Mouse (Mus musculus) hindbrain, embryonic 14.5 days (tissue): ENCODE measurements around the gene 1110059G10Rik. TPM values are rescaled to one million over a fixed set of nuclear protein-coding genes. Genes with fewer than 3 reads are reported as not detected.

ENCODE experiments used
- ATAC-seq: fragments of 200-750 bp; cut with Nextera tagmentation; 2 replicates; pipeline ENCODE4 v1.8.0; 2017; ENCODE audit warnings: moderate number of reproducible peaks, mild to moderate bottlenecking, moderate TSS enrichment, moderate library complexity; ENCODE audit not compliant: low FRiP score
- DNase-seq: peaks from one replicate; pipeline ENCODE4 v3.0.0-alpha.2; 2015; ENCODE audit warnings: low spot score
- H3K27ac ChIP-seq: fragments of 300-500 bp; sonication (generic); 2 replicates; pipeline ENCODE4 v1.5.1; 2014; ENCODE audit warnings: mild to moderate bottlenecking, moderate library complexity
- H3K27me3 ChIP-seq: fragments of 300-500 bp; sonication (generic); 2 replicates; pipeline ENCODE4 v1.6.1; 2014; ENCODE audit warnings: mild to moderate bottlenecking, low read length, mixed read lengths; ENCODE audit not compliant: control insufficient read depth, insufficient read depth
- H3K36me3 ChIP-seq: fragments of 300-500 bp; sonication (generic); replicated peaks from 2 replicates; pipeline ENCODE4 v1.6.1; 2014; ENCODE audit not compliant: control insufficient read depth, insufficient read depth
- H3K4me1 ChIP-seq: fragments of 300-500 bp; sonication (generic); replicated peaks from 2 replicates; pipeline ENCODE4 v1.6.1; 2014; ENCODE audit warnings: antibody characterized with exemption, low read length, mixed read lengths; ENCODE audit not compliant: control insufficient read depth, insufficient read depth
- H3K4me2 ChIP-seq: fragments of 300-500 bp; sonication (generic); replicated peaks from 2 replicates; pipeline ENCODE4 v1.6.1; 2014; ENCODE audit warnings: mild to moderate bottlenecking, moderate library complexity
- H3K4me3 ChIP-seq: fragments of 300-500 bp; sonication (generic); replicated peaks from 2 replicates; pipeline ENCODE4 v1.5.1; 2014; ENCODE audit warnings: mild to moderate bottlenecking, low read length
- H3K9ac ChIP-seq: fragments of 300-500 bp; sonication (generic); 2 replicates; pipeline ENCODE4 v1.6.1; 2014
- H3K9me3 ChIP-seq: fragments of 300-500 bp; sonication (generic); 2 replicates; pipeline ENCODE4 v1.6.1; 2016; ENCODE audit warnings: low read length; ENCODE audit not compliant: control insufficient read depth
- WGBS: fragments of 180-500 bp; shearing (Covaris S2); extraction: QIAGEN DNeasy Blood & Tissue Kit; methylation state at CpG from one replicate; pipeline ENCODE4 v1.1.7; 2014; 5-methylcytosine and 5-hydroxymethylcytosine counted together
- polyA plus RNA-seq: library from polyadenylated mRNA; unstranded; fragments of >200 nt; fragmentation: Nextera tagmentation; extraction: Ambion mirVana; gene quantifications from 2 replicates; pipeline ENCODE4 v1.2.1, GENCODE M21; 2014

Gene 1110059G10Rik
- polyA plus RNA-seq = 32.3 and 33.9 TPM in 2 replicates

DNA sequence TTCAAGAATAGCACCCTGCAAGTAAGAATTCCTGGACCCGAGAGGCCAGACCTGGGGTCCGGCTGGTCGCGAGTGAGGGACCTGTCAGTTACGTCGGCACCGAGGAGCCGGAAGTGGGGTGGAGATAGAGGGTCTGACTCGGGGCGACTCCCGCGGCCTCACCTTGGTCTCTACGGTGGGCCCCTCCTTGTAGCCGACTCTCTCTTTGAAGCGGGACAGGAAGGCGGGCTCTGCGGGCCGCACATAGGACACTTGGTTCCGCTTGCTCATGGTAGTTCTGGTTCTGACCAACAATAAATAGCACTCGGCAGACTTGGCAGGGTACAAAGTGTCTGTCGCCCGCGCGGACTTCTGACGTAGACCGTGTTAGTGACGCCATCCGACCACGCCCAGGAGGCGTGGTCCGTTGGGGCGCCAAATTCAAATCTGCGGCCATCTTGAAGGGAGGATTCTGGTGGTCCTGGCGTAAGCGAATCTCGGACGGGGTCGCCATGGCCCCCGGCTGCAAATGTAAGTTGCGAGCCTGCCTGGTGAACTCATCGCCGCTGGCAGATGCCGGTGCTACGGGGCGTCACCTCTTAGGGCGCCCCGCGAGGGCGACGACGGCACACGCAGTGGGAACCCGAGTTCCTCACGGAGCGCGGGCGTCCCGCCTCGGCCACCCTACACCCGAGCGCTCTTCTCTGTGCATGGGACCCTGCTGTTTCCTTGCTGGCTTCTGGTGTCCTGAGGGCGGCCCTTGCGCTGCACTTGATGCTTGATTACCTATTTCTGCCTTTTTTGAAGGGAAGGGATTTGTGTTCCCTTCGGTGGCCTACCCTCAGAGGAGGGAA lies at the start of gene 1110059G10Rik, which contains the start of gene Kif15:
Gene 1110059G10Rik, minus strand, starts transcription at position 358 of the 833 bp plus-strand sequence.
Gene Kif15, plus strand, starts transcription at position 404 of the 833 bp plus-strand sequence.
- peaks cover 23% of the 10 kb centered on the region for H3K36me3 ChIP-seq
- H3K4me2 ChIP-seq = peak within 1 kb of the TSS; percentile 91
- WGBS = under 1% methylated on average over 64 of the region's 64 CpGs
- H3K4me1 ChIP-seq = peaks cover 7% of the 10 kb centered on the region; the same call in 1 of the 2 replicates
- H3K27ac ChIP-seq = peak within 1 kb of the TSS; percentile 78
- no peaks in the 10 kb centered on the region for H3K27me3 ChIP-seq
- ATAC-seq (peak; percentile 97), DNase-seq (peak; percentile 97)
- peak within 1 kb of the TSS; percentile 69 for H3K4me3 ChIP-seq
- H3K9ac ChIP-seq = peak within 1 kb of the TSS; percentile 80
- H3K9me3 ChIP-seq = no peaks in the 10 kb centered on the region

DNA sequence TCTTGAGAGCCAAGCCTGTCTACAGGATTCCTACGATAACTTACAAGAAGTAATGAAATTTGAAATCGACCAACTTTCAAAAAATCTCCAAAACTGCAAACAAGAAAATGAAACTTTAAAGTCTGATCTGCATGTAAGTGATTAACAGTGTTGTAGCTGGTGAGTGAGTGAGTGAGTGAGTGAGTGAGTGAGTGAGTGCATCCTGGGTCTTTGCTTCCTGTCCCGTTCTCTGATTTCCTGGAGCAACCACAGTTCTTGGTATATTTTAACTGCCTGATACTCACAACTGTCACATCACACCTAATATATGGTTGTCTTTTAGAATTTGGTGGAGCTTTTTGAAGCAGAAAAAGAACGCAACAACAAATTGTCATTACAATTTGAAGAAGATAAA lies 48.4 kb upstream of the 1110059G10Rik start:
- Histone ChIP-seq H3K9me3 (no peaks in the 10 kb centered on the region), H3K27ac (no peak overlapping the region), H3K4me2 (no peak overlapping the region), H3K4me3 (no peak overlapping the region), H3K4me1 (no peaks in the 10 kb centered on the region), H3K36me3 (peaks cover 9% of the 10 kb centered on the region; the same call in 1 of the 2 replicates), H3K27me3 (no peaks in the 10 kb centered on the region), H3K9ac (no peak overlapping the region)
- WGBS = 97% methylated on average over 4 of the region's 4 CpGs
- DNase-seq (no peak), ATAC-seq (no peak)

DNA sequence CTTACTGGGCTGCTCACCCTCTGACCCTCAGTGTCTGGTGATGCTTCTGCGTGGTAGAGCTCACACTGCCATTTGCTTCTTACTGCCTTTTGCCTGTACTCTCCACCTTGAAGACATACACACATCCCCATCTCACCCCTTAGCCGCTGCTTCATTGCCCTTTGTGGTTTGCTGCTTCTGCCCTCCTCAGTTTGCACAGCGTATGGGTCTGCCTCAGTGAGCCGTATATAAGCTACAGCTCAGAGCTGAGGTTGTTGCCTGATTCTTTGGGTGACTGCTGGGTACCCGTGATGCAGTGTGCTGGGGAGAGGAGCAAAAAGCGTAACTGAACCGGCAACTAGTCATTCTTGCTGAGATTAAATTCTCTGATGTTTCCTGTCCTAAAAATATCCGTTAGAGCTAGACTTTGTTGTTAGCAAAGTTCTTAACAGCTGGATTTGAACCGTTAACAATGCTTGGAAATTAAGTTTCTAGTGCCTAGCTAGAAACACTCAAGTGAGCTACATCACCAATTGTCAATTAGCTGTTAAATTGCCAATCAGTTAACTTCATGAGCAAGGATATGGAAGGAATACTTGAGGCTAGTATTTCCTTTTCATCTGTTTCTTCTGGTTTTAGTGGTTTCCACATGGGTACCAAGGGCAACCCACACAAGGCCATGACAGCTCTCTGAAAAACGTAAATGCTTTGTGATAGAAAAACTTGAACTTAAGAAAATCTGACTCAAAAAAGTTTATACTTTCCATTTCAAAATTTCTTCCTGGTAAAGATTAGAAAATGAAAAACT lies 47.8 kb upstream of the 1110059G10Rik start:
- no peaks in the 10 kb centered on the region for H3K4me1 ChIP-seq
- no peaks in the 10 kb centered on the region for H3K9me3 ChIP-seq
- H3K4me3 ChIP-seq = no peak overlapping the region
- peaks cover 9% of the 10 kb centered on the region; the same call in 1 of the 2 replicates for H3K36me3 ChIP-seq
- no peaks in the 10 kb centered on the region for H3K27me3 ChIP-seq
- no peak for ATAC-seq
- no peak overlapping the region for H3K9ac ChIP-seq
- DNase-seq = no peak
- WGBS = 97% methylated on average over 10 of the region's 10 CpGs
- H3K4me2 ChIP-seq = no peak overlapping the region
- no peak overlapping the region for H3K27ac ChIP-seq

DNA sequence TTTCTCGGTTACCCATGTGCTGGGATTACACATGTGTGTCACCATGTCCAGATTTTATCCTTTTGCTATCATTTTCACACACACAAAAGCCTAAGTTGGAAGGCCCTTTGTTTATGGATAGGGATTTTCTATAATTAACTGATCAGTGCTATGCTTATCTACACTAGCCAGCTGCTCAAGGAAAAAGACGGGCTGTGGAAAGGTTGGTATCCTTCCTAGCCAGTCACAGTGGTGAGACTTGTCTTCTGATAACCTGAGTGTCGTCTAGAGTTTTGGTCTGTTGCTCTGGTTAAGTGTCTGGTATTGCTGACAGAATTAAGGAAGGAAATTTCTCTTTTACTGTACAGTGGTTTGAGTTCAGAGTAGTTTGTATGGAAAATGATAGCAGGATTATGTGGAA lies 21.9 kb downstream of the 1110059G10Rik start:
- 96% methylated on average over 3 of the region's 3 CpGs for WGBS
- peaks cover 88% of the 10 kb centered on the region for H3K36me3 ChIP-seq
- no peak overlapping the region for H3K4me3 ChIP-seq
- no peak overlapping the region for H3K4me2 ChIP-seq
- DNase-seq (no peak), ATAC-seq (no peak)
- H3K4me1 ChIP-seq = peaks cover under 1% of the 10 kb centered on the region; the same call in 1 of the 2 replicates
- H3K27me3 ChIP-seq = no peaks in the 10 kb centered on the region
- H3K27ac ChIP-seq = no peak overlapping the region
- no peaks in the 10 kb centered on the region for H3K9me3 ChIP-seq
- H3K9ac ChIP-seq = no peak overlapping the region

DNA sequence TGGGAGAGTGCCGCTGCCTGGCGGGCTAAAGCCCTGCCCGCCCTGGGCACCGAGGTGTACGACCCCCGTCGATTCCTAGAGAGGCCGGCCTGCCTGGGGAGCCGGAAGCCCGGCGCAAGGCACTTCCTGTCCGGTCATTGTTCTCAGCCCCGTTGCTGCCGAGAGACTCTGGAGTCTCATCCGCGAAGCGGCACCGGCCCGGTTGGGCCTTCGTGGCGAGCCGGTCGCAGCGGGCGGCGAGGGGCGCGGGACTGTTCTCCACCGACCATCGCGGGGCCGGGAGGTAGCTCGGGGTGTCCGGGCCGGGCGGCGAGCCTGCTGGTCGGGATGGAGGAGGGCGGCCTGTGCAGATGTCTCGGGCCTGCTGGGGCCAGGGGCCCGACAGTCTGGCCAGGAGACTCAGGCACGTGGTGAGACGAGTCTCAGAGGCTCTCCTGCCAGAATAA lies 27.8 kb downstream of the 1110059G10Rik start, which contains the start of gene Zfp105:
Gene Zfp105, plus strand, starts transcription at position 137 of the 446 bp plus-strand sequence.
- Histone ChIP-seq H3K4me3 (peak within 1 kb of the TSS; percentile 85), H3K27me3 (peaks cover 4% of the 10 kb centered on the region; the same call in 1 of the 2 replicates), H3K36me3 (peaks cover 32% of the 10 kb centered on the region), H3K9me3 (no peaks in the 10 kb centered on the region), H3K27ac (peak within 1 kb of the TSS; percentile 86), H3K4me2 (peak within 1 kb of the TSS; percentile 77), H3K9ac (peak within 1 kb of the TSS; percentile 99), H3K4me1 (peaks cover 6% of the 10 kb centered on the region; the same call in 1 of the 2 replicates)
- ATAC-seq (peak; percentile 99), DNase-seq (peak; percentile 80)
- under 1% methylated on average over 43 of the region's 43 CpGs for WGBS

DNA sequence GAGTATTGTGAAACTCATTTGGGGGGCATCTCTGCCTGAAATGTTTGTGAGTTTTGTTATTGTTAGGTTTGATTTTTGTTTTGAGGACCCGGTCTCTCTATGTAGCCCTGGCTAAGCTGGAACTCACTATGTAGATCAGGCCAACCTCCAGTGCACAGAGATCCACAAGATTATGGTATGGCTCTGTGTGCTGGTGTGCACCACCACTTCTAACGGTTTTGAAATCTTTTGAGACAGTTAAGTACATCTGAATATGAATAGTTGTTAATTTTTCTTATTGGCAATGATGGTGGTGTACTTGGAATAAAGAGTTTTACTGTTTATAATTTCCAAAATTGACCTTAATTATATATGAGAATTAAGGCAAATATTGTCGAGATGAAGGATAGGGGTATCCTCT lies 28.4 kb downstream of the 1110059G10Rik start:
- H3K9ac ChIP-seq = peak overlapping the region; percentile 99
- H3K4me3 ChIP-seq = peak overlapping the region; percentile 85
- no peaks in the 10 kb centered on the region for H3K9me3 ChIP-seq
- DNase-seq (no peak), ATAC-seq (peak; percentile 68; the same call in 1 of the 2 replicates)
- H3K36me3 ChIP-seq = peaks cover 27% of the 10 kb centered on the region
- peak overlapping the region; percentile 77 for H3K4me2 ChIP-seq
- H3K27ac ChIP-seq = peak overlapping the region; percentile 86; the same call in 1 of the 2 replicates
- H3K27me3 ChIP-seq = peaks cover 8% of the 10 kb centered on the region; the same call in 1 of the 2 replicates
- 21% methylated on average over 3 of the region's 3 CpGs for WGBS
- H3K4me1 ChIP-seq = peaks cover 6% of the 10 kb centered on the region; the same call in 1 of the 2 replicates

DNA sequence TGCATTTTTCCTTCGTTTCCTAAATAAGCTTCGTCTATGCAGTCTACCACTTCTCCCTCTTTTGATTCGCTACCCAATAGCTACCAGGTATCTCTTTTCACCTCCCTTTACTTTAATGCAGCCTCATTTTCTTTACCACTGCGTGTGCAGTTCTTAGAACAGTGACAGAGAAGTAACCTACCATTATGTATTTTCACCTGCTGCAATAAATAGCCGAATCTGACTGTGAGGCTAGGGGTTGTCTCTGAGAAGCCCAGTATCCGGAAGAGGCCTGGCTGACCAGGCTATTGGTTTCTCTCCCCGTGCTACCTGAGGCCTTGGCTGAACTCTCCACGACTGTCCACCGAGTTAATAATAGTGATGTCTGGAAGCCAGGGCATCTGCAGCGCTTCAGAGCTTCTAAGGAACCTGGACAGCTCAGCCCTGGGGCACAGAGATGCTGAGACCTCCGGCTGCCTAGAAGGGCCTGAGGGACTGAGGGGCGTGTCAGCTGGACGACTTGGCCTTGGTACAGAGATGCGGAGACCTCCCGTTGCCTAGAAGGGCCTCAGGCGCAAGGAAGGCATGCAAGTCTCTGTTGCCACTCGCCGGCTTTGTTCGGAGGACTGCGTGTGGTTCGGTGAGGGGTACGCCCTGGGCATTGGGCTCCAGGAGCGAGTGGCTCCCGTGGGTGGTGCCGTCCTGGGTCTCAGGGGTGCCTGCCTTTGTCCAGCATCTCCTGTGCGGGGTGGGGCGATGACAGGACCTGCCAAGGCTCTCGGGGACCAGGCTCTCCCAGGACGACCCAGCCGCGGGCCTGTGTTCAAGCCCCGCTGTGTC lies 47.9 kb downstream of the 1110059G10Rik start:
- peaks cover 10% of the 10 kb centered on the region for H3K36me3 ChIP-seq
- peak overlapping the region; percentile 60; the same call in 1 of the 2 replicates for H3K27ac ChIP-seq
- WGBS = 13% methylated on average over 32 of the region's 32 CpGs
- H3K9ac ChIP-seq = peak overlapping the region; percentile 59
- peak; percentile 81 for DNase-seq
- ATAC-seq = peak; percentile 97
- H3K4me2 ChIP-seq = peak overlapping the region; percentile 68
- H3K4me3 ChIP-seq = peak overlapping the region; percentile 46
- H3K4me1 ChIP-seq = peaks cover 6% of the 10 kb centered on the region; the same call in 1 of the 2 replicates
- H3K27me3 ChIP-seq = no peaks in the 10 kb centered on the region
- no peaks in the 10 kb centered on the region for H3K9me3 ChIP-seq

DNA sequence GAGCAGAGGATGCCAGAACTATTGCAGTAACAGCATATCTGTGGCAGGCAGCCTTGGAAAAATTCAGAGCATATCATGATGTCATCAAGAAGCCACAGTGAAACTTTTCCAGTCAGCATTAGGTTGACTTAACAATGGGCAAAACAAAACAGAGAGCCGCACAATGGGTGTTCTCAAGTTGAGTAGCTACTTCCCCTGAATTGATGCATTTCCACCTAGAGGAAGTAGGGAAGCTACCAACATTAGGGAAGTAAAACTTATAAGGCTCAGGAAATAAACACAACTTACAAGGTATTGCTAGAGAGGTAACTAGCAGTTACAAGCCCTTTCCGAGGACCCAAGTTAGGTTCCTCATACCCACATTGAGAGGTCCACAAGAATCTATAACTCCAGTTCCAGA lies 49.8 kb downstream of the 1110059G10Rik start:
- H3K4me2 ChIP-seq = no peak overlapping the region
- H3K9ac ChIP-seq = no peak overlapping the region
- H3K9me3 ChIP-seq = no peaks in the 10 kb centered on the region
- ATAC-seq (no peak), DNase-seq (no peak)
- 96% methylated on average over 2 of the region's 2 CpGs for WGBS
- no peaks in the 10 kb centered on the region for H3K27me3 ChIP-seq
- peaks cover 7% of the 10 kb centered on the region for H3K36me3 ChIP-seq
- H3K27ac ChIP-seq = no peak overlapping the region
- no peak overlapping the region for H3K4me3 ChIP-seq
- H3K4me1 ChIP-seq = peaks cover 6% of the 10 kb centered on the region; the same call in 1 of the 2 replicates
